Mouse (Mus musculus): ENCODE data around the gene Mamstr. TPM values are rescaled to one million over a fixed set of nuclear protein-coding genes. Genes with fewer than 3 reads are reported as not detected.
A peak's percentile ranks its signal among the peaks of the same experiment; 100 is the strongest.

Gene Mamstr
- polyA plus RNA-seq, 1 experiment from 2014 or later, result 2.7 TPM

DNA sequence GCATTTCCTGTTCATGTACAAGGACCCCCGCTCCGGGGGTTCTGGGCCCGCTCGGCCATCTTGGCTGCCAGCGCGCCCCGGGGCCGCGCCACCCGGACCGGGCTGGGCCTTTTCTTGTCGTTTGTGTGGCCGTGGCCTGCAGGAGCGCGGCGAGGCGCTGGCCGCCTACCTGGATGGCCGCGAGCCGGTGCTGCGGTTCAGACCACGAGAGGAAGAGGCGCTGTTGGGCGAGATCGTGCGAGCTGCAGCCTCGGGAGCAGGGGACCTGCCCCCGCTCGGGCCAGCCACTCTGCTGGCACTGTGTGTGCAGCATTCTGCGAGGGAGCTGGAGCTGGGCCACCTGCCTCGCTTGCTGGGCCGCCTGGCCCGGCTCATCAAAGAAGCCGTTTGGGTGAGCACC, 7.3 kb upstream of the Mamstr start:
- Histone ChIP-seq H3K9ac (replicated peaks) (peak overlapping the region; percentile 29; the same call in 1 of the 2 replicates), H3K27me3 (no peaks in the 10 kb centered on the region), H3K4me3 (peak overlapping the region; percentile 19), H3K4me2 (replicated peaks) (peak overlapping the region; percentile 37), H3K27ac (replicated peaks) (no peak overlapping the region), H3K9me3 (no peaks in the 10 kb centered on the region), H3K4me1 (peaks cover 11% of the 10 kb centered on the region), H3K36me3 (peaks cover 8% of the 10 kb centered on the region; the same call in 1 of the 2 replicates)
- WGBS, result 17% methylated on average over 35 of the region's 35 CpGs
- ATAC-seq (replicated peaks), result no peak

DNA sequence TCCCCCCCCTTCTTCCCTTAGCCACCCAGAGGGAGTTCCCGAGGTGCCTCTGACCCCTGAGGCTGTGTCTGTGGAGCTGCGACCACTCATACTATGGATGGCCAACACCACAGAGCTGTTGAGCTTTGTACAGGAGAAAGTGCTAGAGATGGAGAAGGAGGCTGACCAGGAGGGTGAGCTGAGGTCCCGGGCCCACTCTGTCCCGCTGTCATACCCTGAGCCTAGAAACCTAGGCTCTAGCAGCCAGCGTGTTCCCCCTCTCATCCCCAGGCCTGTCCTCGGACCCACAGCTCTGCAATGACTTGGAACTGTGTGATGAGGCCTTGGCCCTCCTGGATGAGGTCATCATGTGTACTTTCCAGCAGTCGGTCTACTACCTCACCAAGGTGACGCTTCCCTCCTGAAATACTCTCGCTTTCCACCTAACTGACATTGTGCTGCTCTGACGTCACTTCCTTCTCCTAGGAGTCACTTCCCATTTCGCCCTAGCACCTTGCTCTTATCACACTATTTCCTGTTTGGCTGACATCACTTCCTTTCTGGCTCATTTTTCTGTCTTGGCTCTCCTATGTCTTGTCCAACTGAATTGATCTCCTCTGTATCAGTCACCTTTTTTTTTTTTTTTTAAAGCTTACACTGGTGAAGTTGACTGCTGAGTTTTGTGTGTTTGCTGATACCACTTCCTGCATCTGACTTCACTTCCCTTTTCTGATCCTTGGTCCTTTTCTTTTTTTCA, 4.7 kb upstream of the Mamstr start:
- ATAC-seq (replicated peaks), result no peak
- H3K9ac ChIP-seq (replicated peaks), result no peak overlapping the region
- WGBS, result 91% methylated on average over 11 of the region's 11 CpGs
- peaks cover 8% of the 10 kb centered on the region; the same call in 1 of the 2 replicates for H3K36me3 ChIP-seq
- no peak overlapping the region for H3K4me3 ChIP-seq
- H3K4me2 ChIP-seq (replicated peaks), result no peak overlapping the region
- H3K4me1 ChIP-seq, result peaks cover 15% of the 10 kb centered on the region
- no peaks in the 10 kb centered on the region for H3K9me3 ChIP-seq
- no peaks in the 10 kb centered on the region for H3K27me3 ChIP-seq
- H3K27ac ChIP-seq (replicated peaks), result no peak overlapping the region

DNA sequence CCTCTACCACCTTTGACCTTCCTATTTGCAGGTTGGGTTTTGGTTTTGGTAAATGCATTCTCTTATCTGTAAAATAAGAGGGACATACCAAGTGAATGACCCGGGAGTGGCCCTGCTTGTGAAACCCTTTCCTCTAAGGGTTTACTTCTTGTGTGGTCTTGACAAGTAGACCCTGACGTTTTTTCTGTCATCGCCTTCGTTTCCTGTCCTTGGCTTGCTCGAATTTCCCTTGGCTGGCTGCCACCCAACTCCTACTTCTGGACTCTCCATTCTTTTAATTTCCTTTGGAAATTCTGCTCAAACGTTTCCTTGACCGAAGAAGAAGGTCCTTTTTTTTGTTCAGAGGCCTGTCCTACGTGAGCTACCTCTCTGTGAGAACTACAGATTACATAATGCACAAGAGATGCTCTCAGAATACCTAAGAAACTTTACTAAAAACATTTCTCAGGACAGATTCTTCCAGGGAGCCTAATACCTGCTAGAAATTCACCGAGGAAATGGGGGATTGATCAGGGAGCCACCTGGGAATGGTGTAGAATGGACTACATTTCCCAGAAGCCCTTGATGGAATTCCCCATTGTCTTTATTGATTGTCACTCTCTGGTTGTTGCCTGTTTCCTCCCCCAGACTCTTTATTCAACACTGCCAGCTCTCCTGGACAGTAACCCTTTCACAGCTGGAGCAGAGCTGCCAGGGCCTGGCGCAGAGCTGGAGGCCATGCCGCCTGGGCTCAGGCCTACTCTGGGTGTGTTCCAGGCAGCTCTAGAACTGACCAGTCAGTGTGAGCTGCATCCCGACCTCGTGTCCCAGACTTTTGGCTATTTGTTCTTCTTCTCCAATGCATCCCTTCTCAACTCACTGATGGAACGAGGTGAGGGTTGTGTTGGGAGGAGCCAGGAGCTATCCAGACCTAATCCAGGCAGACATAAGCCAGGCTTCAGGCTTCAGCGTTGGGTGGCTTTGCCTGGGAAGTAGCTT, 3.8 kb upstream of the Mamstr start:
- no peaks in the 10 kb centered on the region for H3K27me3 ChIP-seq
- peaks cover 8% of the 10 kb centered on the region; the same call in 1 of the 2 replicates for H3K36me3 ChIP-seq
- no peak for ATAC-seq (replicated peaks)
- WGBS, result 86% methylated on average over 15 of the region's 15 CpGs
- no peak overlapping the region for H3K4me2 ChIP-seq (replicated peaks)
- no peak overlapping the region for H3K27ac ChIP-seq (replicated peaks)
- H3K4me1 ChIP-seq, result peaks cover 15% of the 10 kb centered on the region
- no peak overlapping the region for H3K9ac ChIP-seq (replicated peaks)
- H3K9me3 ChIP-seq, result no peaks in the 10 kb centered on the region
- no peak overlapping the region for H3K4me3 ChIP-seq

DNA sequence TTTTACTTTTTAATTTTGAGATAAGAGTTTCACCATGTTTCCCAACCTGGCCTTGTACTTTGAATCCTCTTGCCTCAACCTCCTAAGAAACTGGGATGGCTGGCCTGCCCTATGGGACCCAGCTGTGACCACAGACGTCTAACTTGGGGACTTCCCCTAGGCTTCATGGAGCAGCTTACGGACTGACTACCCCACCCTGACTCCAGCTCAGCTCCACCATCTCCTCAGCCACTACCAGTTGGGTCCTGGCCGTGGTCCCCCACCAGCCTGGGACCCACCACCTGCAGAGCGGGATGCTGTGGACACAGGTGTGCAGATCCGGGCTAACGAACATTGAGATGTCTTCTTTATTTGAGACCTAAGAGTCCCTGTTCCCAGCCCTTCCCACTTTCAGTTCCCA, 2.1 kb upstream of the Mamstr start:
- Histone ChIP-seq H3K36me3 (peaks cover 8% of the 10 kb centered on the region; the same call in 1 of the 2 replicates), H3K9me3 (no peaks in the 10 kb centered on the region), H3K4me3 (peak overlapping the region; percentile 35; the same call in 1 of the 2 replicates), H3K9ac (replicated peaks) (peak overlapping the region; percentile 23; the same call in 1 of the 2 replicates), H3K27me3 (no peaks in the 10 kb centered on the region), H3K4me1 (peaks cover 19% of the 10 kb centered on the region), H3K4me2 (replicated peaks) (no peak overlapping the region), H3K27ac (replicated peaks) (no peak overlapping the region)
- no peak for ATAC-seq (replicated peaks)
- 96% methylated on average over 6 of the region's 6 CpGs for WGBS

DNA sequence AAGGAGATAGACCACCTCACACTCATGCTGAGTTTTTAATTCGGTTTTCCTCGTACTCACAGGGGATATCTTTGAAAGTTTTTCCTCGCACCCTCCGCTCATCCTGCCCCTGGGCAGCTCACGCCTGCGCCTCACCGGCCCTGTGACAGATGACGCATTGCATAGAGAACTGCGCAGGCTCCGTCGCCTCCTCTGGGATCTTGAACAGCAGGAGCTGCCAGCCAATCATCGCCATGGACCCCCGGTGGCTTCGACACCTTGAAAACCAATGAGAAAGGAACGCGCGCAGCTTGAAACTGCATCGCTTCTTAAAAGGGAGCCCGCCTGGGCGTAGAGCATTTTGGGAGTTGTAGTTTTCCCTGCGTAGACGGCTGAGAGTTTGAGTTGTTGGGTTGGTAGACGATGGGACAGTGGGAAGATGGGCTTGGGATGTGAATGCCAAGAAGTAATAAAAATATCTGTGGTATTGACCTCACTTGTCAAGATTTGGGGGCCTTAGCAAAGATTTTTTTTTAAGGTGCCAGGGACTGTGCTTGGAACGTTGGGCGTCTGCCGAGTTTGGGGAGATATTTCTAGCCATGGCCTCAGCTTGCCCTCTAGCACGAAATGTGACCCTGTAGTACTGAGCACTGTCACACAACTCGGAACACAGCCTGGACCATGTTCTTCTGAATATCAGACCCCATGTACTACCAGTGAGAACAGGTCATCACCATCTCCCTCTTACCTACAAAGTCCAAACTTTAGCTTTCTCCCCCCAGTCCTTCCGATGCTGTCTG, 965 bp upstream of the Mamstr start:
- WGBS, result 19% methylated on average over 29 of the region's 29 CpGs
- Histone ChIP-seq H3K36me3 (peaks cover 8% of the 10 kb centered on the region; the same call in 1 of the 2 replicates), H3K27me3 (no peaks in the 10 kb centered on the region), H3K4me2 (replicated peaks) (peak overlapping the region; percentile 48), H3K4me1 (peaks cover 24% of the 10 kb centered on the region), H3K27ac (replicated peaks) (peak overlapping the region; percentile 51; the same call in 1 of the 2 replicates), H3K4me3 (peak overlapping the region; percentile 35), H3K9ac (replicated peaks) (peak overlapping the region; percentile 23), H3K9me3 (no peaks in the 10 kb centered on the region)
- ATAC-seq (replicated peaks), result peak; percentile 92

DNA sequence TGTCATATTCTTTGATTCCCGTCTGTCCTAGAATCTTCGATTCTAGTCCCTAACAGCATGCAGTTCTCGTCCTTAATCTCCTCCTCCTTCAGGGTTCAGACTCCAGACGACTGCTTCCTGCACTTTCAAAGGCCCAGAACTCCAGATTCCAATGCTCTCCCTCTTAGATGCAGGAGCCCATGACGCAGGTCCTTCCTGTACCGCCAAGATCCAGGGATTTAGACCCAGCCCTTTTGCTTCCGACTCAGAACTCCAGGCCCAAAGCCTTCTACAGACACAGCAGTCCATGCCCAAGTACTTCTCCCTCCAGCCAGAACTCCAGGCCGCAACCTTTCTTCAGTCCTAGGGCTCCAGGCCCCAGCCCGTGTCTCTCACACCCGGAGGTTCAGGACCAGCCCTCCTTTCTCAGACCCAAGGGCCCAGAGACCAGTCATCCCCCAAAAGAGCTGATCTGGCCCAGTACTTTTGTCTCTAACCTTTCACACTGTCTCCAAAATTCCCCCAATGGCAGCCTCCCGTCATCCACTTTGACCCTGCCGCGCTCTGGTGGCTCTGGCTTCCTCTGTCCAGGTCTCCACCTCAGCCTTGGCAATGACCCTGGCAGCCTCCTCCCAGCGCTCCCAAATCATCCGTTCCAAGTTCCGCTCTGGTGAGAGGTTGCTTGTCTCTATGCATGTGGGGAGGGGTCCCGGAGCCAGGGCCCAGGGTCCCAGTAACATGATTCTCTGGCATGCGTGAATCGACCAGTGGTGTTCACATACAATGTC, 597 bp downstream of the Mamstr start:
- no peak for ATAC-seq (replicated peaks)
- Histone ChIP-seq H3K9me3 (no peaks in the 10 kb centered on the region), H3K36me3 (peaks cover 8% of the 10 kb centered on the region; the same call in 1 of the 2 replicates), H3K4me2 (replicated peaks) (no peak overlapping the region), H3K4me3 (no peak overlapping the region), H3K4me1 (peaks cover 35% of the 10 kb centered on the region), H3K27ac (replicated peaks) (no peak overlapping the region), H3K27me3 (no peaks in the 10 kb centered on the region), H3K9ac (replicated peaks) (no peak overlapping the region)
- 78% methylated on average over 19 of the region's 19 CpGs for WGBS

DNA sequence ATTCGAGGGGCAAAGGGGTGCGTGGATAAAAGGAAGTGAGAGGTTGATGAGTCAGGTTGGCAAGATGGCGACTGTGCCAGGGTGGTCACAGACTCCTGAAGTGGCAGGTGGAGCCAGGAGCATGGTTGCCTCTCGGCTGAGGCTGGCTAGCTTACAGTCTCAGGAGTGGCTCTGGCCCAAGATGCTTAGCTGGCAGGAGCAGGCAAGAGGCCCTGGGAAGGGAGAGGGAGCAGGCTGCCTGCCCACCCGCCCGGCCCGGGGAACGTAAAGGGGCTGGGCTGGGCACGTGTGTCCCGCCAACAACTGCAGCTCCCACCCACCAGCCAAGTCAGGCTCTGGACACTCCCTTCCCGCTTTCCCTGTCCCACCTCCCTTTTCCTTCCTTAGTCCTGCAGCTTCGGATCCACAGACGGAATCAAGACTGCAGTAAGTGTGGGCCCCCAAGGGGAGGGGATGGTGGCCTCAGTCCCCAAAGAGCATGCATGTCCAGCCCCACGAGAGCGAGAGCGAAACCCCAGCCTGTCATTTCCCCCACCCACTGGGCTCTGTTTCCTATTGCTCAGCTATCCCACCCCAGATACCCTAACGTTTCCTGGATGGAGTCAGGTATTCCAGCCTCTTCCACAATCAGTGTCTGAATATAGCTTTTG, 1.7 kb downstream of the Mamstr start:
- no peak overlapping the region for H3K27ac ChIP-seq (replicated peaks)
- peaks cover 35% of the 10 kb centered on the region for H3K4me1 ChIP-seq
- no peak overlapping the region for H3K9ac ChIP-seq (replicated peaks)
- H3K9me3 ChIP-seq, result no peaks in the 10 kb centered on the region
- H3K4me2 ChIP-seq (replicated peaks), result no peak overlapping the region
- no peaks in the 10 kb centered on the region for H3K27me3 ChIP-seq
- peaks cover 3% of the 10 kb centered on the region; the same call in 1 of the 2 replicates for H3K36me3 ChIP-seq
- no peak for ATAC-seq (replicated peaks)
- WGBS, result 57% methylated on average over 17 of the region's 17 CpGs
- no peak overlapping the region for H3K4me3 ChIP-seq

DNA sequence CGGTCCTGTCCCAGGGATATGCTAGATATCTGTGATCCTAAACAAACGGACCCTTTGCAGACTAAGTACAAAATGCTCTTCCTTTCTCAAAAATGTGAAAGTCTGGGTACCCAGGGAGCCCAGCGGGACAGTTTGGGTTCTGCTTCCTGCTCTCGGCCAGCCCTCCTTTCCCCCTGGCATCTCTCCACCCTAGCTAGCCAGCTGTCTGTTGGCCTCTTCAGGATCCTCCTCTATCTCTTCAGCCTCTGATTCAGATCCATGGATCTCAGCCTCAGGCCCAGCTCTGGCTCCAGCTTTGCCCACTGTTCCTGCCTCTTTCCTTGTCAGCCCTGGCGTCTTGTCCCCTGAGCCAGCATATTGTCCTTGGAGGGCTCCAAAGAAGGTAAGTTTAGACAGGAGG, 2.3 kb downstream of the Mamstr start:
- Histone ChIP-seq H3K9ac (replicated peaks) (no peak overlapping the region), H3K27me3 (no peaks in the 10 kb centered on the region), H3K9me3 (no peaks in the 10 kb centered on the region), H3K4me1 (peaks cover 35% of the 10 kb centered on the region), H3K4me2 (replicated peaks) (no peak overlapping the region; the same call in 1 of the 2 replicates), H3K4me3 (no peak overlapping the region), H3K36me3 (no peaks in the 10 kb centered on the region), H3K27ac (replicated peaks) (no peak overlapping the region)
- no peak for ATAC-seq (replicated peaks)
- 82% methylated on average over 5 of the region's 5 CpGs for WGBS

DNA sequence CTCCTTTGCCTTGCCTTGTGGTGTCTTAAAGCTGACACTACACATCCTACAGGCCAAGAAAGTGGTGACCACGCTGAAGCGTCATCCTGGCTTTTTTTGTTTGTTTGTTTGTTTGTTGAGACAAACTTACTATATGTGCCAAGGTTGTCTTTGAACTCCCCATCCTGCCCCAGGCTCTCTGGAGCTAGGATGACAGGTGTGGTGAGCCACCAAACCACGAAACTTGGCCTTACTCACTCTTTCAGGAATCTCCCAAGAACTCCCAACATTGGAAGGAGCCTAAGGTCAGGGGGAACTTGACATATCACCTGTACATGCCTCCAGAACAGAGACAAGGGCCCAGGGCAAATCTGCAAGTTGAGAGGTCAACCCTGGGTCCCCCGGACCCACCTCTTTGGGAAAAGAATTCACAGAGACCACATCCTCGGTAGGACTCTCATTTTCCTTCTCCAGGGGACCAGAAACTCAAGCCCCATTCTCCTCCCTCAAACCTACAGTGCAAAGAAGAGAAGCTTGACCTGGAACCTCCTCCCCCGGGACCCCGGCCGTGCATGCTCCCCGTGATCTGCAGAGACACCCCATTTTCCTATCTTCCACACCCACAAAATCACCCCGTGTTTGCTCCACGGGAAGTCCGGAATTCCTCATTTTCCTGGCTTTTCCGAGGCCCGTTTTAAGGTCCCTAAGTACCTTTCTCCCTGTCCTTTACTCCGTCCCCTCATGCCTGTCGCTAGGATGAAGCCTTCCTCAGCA, 2.9 kb downstream of the Mamstr start:
- Histone ChIP-seq H3K4me2 (replicated peaks) (peak overlapping the region; percentile 75), H3K4me1 (peaks cover 35% of the 10 kb centered on the region), H3K9me3 (no peaks in the 10 kb centered on the region), H3K36me3 (no peaks in the 10 kb centered on the region), H3K27me3 (no peaks in the 10 kb centered on the region), H3K4me3 (peak overlapping the region; percentile 44), H3K27ac (replicated peaks) (peak overlapping the region; percentile 88), H3K9ac (replicated peaks) (peak overlapping the region; percentile 65)
- no peak for ATAC-seq (replicated peaks)
- WGBS, result 34% methylated on average over 16 of the region's 16 CpGs

DNA sequence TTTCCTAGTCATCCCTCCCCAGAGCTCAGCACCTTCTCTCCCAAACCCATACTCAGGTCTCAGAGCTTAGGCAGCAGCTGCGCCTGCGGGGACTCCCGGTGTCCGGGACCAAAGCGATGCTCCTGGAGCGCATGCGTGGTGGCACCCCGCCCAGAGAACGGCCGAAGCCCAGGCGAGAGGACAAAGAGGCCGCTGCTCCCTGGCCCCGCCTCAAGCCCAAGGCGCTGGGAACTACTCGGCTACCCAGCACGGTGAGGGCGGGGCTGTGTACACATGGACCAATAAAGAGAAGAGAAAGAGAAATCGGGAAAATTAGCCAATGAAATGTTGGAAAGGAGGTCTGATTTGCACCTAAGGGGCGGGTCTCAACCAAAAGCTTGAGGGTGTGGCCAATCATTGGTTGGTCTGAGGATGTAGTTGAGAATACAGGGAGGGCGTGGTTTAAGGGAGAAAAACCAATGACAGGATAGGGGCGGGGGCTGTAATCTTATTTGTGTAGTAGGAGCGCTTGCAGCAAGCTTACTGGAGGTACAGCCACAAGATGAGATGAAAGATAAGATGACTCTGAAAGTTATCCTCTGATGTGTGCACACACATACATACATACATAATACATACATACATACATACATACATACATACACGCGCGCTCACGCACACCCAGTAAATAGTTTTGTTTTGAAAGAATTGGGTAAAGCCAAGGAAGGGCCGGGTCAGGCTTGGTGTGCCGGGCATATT, 3.8 kb downstream of the Mamstr start:
- Histone ChIP-seq H3K27me3 (no peaks in the 10 kb centered on the region), H3K27ac (replicated peaks) (peak overlapping the region; percentile 88), H3K36me3 (no peaks in the 10 kb centered on the region), H3K9ac (replicated peaks) (peak overlapping the region; percentile 65), H3K9me3 (no peaks in the 10 kb centered on the region), H3K4me2 (replicated peaks) (peak overlapping the region; percentile 75), H3K4me1 (peaks cover 27% of the 10 kb centered on the region), H3K4me3 (peak overlapping the region; percentile 44)
- ATAC-seq (replicated peaks), result peak; percentile 92
- WGBS, result 1% methylated on average over 28 of the region's 28 CpGs
